Mouse (Mus musculus) ES-Bruce4 (cell line): ENCODE data around the gene Myh9.

Experiments
- CTCF ChIP-seq: IDR thresholded peaks from one replicate; pipeline ENCODE4 v1.8.1; 2011; ENCODE audit warnings: low read depth, low read length
- POLR2A ChIP-seq: IDR thresholded peaks from one replicate; pipeline ENCODE4 v1.8.1; 2011; ENCODE audit warnings: low read length; ENCODE audit not compliant: insufficient read depth

GRCm38 (mm10) chr15:77829542-77829941, 12.4 kb downstream of the Myh9 start:
- TF ChIP-seq CTCF (no peak), POLR2A (no peak)
